Mouse (Mus musculus) E14TG2a.4 (cell line): ENCODE measurements around the gene Ttc38.
A peak's percentile ranks its signal among the peaks of the same experiment; 100 is the strongest.

Source experiments
- H3K27me3 ChIP-seq: 2 replicates; pipeline ENCODE4 v1.6.1; 2014; ENCODE audit warnings: low read length, control low read depth; ENCODE audit not compliant: insufficient read depth
- H3K36me3 ChIP-seq: 2 replicates; pipeline ENCODE4 v1.6.1; 2014; ENCODE audit warnings: low read length, control low read depth; ENCODE audit not compliant: insufficient read depth
- H3K4me1 ChIP-seq: replicated peaks from 2 replicates; pipeline ENCODE4 v1.6.1; 2014; ENCODE audit warnings: low read depth, low read length, control low read depth
- H3K4me3 ChIP-seq: replicated peaks from 2 replicates; pipeline ENCODE4 v1.5.1; 2014; ENCODE audit warnings: mild to moderate bottlenecking, low read length
- H3K9me3 ChIP-seq: 2 replicates; pipeline ENCODE4 v1.6.1; 2014; ENCODE audit warnings: low read length, control low read depth
- CTCF ChIP-seq: conservative IDR thresholded peaks from 2 replicates; pipeline ENCODE4 v1.5.1; 2014; ENCODE audit warnings: low read length
- NANOG ChIP-seq: IDR thresholded peaks from 2 replicates; pipeline ENCODE4 v1.6.1; 2014; ENCODE audit warnings: borderline replicate concordance, low read length, mixed read lengths
- POU5F1 ChIP-seq: IDR thresholded peaks from 2 replicates; pipeline ENCODE4 v1.6.1; 2014; ENCODE audit warnings: low read length, borderline replicate concordance

Gene Ttc38

DNA sequence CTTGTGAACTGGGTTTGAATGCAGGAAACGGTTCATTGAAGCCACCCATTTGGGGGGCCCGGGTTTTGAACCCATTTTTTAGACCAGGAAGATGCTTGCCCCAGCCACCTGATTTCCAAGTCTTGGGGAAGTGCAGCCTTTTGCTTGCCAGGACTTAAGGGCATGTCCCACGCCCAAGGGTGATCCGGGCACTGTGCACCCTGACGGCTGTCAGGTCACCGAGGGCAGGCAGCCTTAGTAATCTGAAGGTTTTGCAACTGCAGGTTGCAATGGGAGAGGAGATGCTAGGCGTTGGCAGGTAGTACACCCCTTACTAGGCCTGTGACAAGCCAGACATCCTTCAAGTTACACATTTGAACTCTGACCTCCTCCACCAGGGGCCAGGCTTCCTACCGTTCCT, 493 bp downstream of the Ttc38 start:
- H3K36me3 ChIP-seq: no peaks in the 10 kb centered on the region
- H3K4me1 ChIP-seq: peaks cover 33% of the 10 kb centered on the region
- no peaks in the 10 kb centered on the region for H3K9me3 ChIP-seq
- H3K4me3 ChIP-seq: peak overlapping the region; percentile 77
- H3K27me3 ChIP-seq: peaks cover 13% of the 10 kb centered on the region
- TF ChIP-seq POU5F1 (no peak), NANOG (no peak), CTCF (no peak)

GRCm38 (mm10) chr15:85835335-85835734, 3.2 kb downstream of the Ttc38 start:
- TF ChIP-seq NANOG: no peak
- TF ChIP-seq CTCF: peak; percentile 48
- TF ChIP-seq POU5F1: no peak
- Histone ChIP-seq H3K4me3 (no peak overlapping the region), H3K4me1 (peaks cover 45% of the 10 kb centered on the region), H3K36me3 (no peaks in the 10 kb centered on the region), H3K9me3 (no peaks in the 10 kb centered on the region), H3K27me3 (peaks cover 6% of the 10 kb centered on the region)

DNA sequence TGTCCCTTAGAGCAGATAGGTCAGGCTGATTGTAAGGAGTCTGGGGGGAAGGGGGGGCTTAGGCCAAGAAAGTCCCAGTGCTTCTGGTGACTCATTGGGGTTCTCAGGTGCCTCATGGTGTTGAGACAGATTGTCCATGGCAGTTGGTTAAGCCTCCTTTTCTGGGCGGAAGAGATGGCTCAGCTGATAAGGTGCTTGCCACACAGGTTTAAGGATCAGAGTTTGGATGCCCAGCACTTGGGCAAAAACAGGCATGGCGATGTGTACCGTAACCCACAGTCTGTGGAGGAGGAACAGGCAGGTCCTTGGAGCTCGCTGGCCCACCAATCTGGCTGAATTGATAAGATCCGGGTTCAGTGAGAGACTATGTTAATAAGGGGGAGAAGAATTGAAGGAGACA, 4.8 kb downstream of the Ttc38 start:
- H3K4me1 ChIP-seq: peaks cover 54% of the 10 kb centered on the region
- H3K36me3 ChIP-seq: no peaks in the 10 kb centered on the region
- no peak overlapping the region for H3K4me3 ChIP-seq
- peaks cover 6% of the 10 kb centered on the region for H3K27me3 ChIP-seq
- TF ChIP-seq CTCF: no peak
- TF ChIP-seq POU5F1: no peak
- no peaks in the 10 kb centered on the region for H3K9me3 ChIP-seq

DNA sequence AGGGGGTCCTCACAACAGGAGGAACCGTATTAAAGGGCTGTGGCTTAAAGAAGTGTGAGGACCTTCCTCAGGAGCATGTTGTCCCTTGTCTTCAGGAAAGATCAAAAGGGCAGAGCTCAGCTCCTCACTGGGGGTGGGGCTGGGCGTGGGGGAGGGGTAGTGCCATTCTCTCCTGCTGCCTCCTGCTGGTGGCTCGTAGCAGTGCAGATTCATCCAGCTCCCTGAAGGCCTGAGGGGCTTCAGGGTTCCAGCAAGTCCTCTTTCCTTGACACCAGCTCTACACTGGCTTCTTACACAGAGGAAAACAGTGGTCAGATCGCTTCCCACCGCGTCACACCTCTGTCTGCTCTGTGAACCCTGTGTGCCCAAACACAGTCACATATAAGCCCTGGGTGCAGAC, 8.9 kb downstream of the Ttc38 start:
- no peaks in the 10 kb centered on the region for H3K9me3 ChIP-seq
- peaks cover 52% of the 10 kb centered on the region for H3K4me1 ChIP-seq
- TF ChIP-seq CTCF: peak; percentile 52
- no peak for TF ChIP-seq POU5F1
- TF ChIP-seq NANOG: no peak
- H3K27me3 ChIP-seq: peaks cover under 1% of the 10 kb centered on the region
- H3K36me3 ChIP-seq: no peaks in the 10 kb centered on the region
- 0 out of 2 replicates have a peak overlapping the region, but pooled peaks have one; percentile 39 for H3K4me3 ChIP-seq

- Histone ChIP-seq H3K36me3 (no peaks in the 10 kb centered on the region), H3K27me3 (no peaks in the 10 kb centered on the region), H3K4me1 (peaks cover 49% of the 10 kb centered on the region), H3K4me3 (no peak overlapping the region), H3K9me3 (no peaks in the 10 kb centered on the region)
- TF ChIP-seq POU5F1 (no peak), CTCF (no peak), NANOG (no peak)
These were observed 9.8 kb downstream of the Ttc38 start for GRCm38 (mm10) chr15:85841796-85842360.

GRCm38 (mm10) chr15:85845071-85845470, 13.0 kb downstream of the Ttc38 start:
- Histone ChIP-seq H3K9me3 (no peaks in the 10 kb centered on the region), H3K4me3 (no peak overlapping the region), H3K36me3 (no peaks in the 10 kb centered on the region), H3K27me3 (no peaks in the 10 kb centered on the region), H3K4me1 (peaks cover 24% of the 10 kb centered on the region)
- TF ChIP-seq CTCF: no peak
- TF ChIP-seq NANOG: no peak

DNA sequence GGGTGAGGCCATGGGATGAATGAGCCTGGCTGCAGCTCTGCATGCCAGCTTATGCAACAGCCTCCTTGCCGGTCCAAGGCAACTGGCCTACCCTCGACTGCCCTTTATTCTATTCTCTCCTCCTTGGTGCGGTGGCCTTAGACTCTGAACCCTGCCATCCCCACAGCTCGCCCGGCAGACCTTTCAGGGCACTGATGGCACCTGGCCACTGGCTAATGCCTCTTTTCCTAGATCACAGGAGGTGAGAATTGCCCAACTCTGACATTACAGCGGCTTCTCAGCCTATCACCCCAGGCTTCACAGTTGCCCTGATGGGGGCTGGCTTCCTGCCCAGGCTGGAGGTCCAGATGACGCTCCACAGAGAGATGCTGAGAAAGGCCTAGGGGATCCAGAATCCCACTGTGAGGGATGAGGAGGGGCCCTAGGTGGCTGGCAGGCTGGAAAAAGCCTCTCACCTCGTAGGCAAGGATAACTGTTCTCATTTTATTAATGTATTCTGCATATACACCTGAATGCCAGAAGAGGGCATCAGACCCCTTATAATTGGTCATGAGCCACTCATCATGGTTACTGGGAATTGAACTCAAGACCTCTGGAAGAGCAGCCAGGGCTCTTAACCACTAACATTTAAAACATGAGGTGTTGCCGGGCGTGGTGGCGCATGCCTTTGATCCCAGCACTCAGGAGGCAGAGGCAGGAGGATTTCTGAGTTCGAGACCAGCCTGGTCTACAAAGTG, 19.7 kb downstream of the Ttc38 start:
- Histone ChIP-seq H3K4me3 (no peak overlapping the region), H3K27me3 (peaks cover 14% of the 10 kb centered on the region; the same call in 1 of the 2 replicates), H3K36me3 (no peaks in the 10 kb centered on the region), H3K4me1 (no peaks in the 10 kb centered on the region; the same call in 1 of the 2 replicates), H3K9me3 (no peaks in the 10 kb centered on the region)
- TF ChIP-seq POU5F1: no peak
- no peak for TF ChIP-seq NANOG
- TF ChIP-seq CTCF: peak; percentile 38

DNA sequence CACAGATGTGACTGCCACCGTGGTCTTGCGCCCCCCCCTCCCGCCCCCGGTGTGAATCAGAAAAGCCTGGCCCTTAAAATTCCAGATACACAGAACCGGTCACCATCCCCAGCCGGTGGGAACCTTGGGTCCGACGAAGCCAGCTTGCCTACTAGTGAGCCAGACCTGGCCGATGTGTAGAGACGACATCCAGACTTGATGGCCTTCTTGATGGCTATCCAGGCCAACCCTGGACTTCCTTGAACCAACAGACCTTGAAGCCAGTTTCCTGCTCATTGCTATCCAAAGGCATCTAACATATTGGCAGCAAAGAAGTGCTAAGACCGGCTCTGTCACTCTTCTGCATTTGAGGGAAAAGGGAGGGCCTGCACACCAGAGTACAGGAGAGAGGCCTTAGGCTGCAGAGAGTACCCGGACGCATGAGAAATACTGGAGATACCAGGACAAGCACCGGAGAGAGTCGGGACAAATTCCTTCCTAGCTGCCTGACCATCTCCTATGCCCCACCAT, 26.9 kb downstream of the Ttc38 start:
- peaks cover 51% of the 10 kb centered on the region for H3K4me1 ChIP-seq

More for the DNA sequence above, 26.9 kb downstream of the Ttc38 start:
- H3K27me3 ChIP-seq: peaks cover 6% of the 10 kb centered on the region; the same call in 1 of the 2 replicates
- H3K36me3 ChIP-seq: peaks cover 39% of the 10 kb centered on the region
- peak overlapping the region; percentile 97 for H3K4me3 ChIP-seq
- no peaks in the 10 kb centered on the region for H3K9me3 ChIP-seq
- TF ChIP-seq CTCF (no peak), NANOG (no peak), POU5F1 (no peak)
